Mouse (Mus musculus) liver, postnatal 0 days (tissue): ENCODE measurements around the gene Hapln3.

Source experiments
- CTCF ChIP-seq: sonication (generic); IDR thresholded peaks from 2 replicates; pipeline ENCODE4 v1.5.1; 2016; ENCODE audit warnings: antibody characterized with exemption, low read depth
- EP300 ChIP-seq: IDR thresholded peaks from 2 replicates; pipeline ENCODE4 v1.6.1; 2016; ENCODE audit warnings: antibody characterized with exemption, low read depth, mild to moderate bottlenecking

GRCm38 (mm10) chr7:79129883-79130282 lies 935 bp downstream of the Hapln3 start:
- TF ChIP-seq EP300 (no peak), CTCF (peak; percentile 31; the same call in 1 of the 2 replicates)
